Mouse (Mus musculus) midbrain, embryonic 10.5 days (tissue): Measurements from ENCODE around the gene Lcor. TPM values are rescaled to one million over a fixed set of nuclear protein-coding genes. Genes with fewer than 3 reads are reported as not detected.

Experiments used
- DNase-seq: peaks from one replicate; pipeline ENCODE4 v3.0.0-alpha.2; 2017; ENCODE audit warnings: low spot score
- H3K27ac ChIP-seq: fragments of 300-500 bp; sonication (generic); replicated peaks from 2 replicates; pipeline ENCODE4 v1.5.1; 2016; ENCODE audit warnings: mild to moderate bottlenecking
- H3K27me3 ChIP-seq: fragments of 300-500 bp; sonication (generic); 2 replicates; pipeline ENCODE4 v1.6.1; 2016; ENCODE audit warnings: low read depth, mild to moderate bottlenecking; ENCODE audit not compliant: poor library complexity, severe bottlenecking
- H3K36me3 ChIP-seq: fragments of 300-500 bp; sonication (generic); 2 replicates; pipeline ENCODE4 v1.6.1; 2016; ENCODE audit warnings: mild to moderate bottlenecking, moderate library complexity
- H3K4me1 ChIP-seq: fragments of 300-500 bp; sonication (generic); 2 replicates; pipeline ENCODE4 v1.6.1; 2016
- H3K4me3 ChIP-seq: fragments of 300-500 bp; sonication (generic); 2 replicates; pipeline ENCODE4 v1.5.1; 2016; ENCODE audit warnings: mild to moderate bottlenecking, moderate library complexity
- H3K9me3 ChIP-seq: fragments of 300-500 bp; sonication (generic); replicated peaks from 2 replicates; pipeline ENCODE4 v1.6.1; 2016; ENCODE audit warnings: mild to moderate bottlenecking
- WGBS: fragments of 180-500 bp; shearing (Covaris S2); methylation state at CpG from one replicate; pipeline ENCODE4 v1.1.7; 2016; 5-methylcytosine and 5-hydroxymethylcytosine counted together
- microRNA-seq: library from miRNA; unstranded; fragments of <30 nt; microRNA quantifications from one replicate; pipeline ENCODE4, GENCODE M21; 2017
- polyA plus RNA-seq: library from polyadenylated mRNA; unstranded; fragments of >200 nt; fragmentation: Nextera tagmentation; extraction: Ambion mirVana; gene quantifications from 2 replicates; pipeline ENCODE4 v1.2.1, GENCODE M21; 2016

The Lcor gene
- polyA plus RNA-seq, 1 experiment from 2014 or later = 13.9 TPM

DNA sequence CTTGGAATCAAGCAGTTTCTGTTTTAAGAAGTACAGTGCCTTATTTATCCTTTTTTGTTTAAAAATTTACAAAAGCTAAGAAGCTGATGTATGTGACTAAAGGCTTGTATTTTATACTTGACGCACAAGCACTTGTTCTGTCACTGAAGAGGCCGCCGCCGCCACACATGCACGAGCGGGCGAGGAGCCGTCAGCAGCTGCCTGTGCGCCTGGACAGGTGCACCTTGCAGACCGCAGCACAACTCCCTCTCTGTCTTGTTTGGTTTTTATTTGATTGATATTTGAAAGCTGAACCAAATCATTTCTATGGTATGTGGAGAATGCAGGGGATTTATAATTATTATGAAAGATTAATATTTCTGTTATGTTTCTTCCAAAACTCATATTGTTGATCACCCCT lies 104.3 kb downstream of the Lcor start:
- H3K27me3 ChIP-seq = no peaks in the 10 kb centered on the region
- no peaks in the 10 kb centered on the region for H3K9me3 ChIP-seq
- no peak overlapping the region for H3K4me3 ChIP-seq
- peaks cover 10% of the 10 kb centered on the region; the same call in 1 of the 2 replicates for H3K4me1 ChIP-seq
- 97% methylated on average over 10 of the region's 10 CpGs for WGBS
- DNase-seq = no peak
- peaks cover 47% of the 10 kb centered on the region for H3K36me3 ChIP-seq
- no peak overlapping the region for H3K27ac ChIP-seq

DNA sequence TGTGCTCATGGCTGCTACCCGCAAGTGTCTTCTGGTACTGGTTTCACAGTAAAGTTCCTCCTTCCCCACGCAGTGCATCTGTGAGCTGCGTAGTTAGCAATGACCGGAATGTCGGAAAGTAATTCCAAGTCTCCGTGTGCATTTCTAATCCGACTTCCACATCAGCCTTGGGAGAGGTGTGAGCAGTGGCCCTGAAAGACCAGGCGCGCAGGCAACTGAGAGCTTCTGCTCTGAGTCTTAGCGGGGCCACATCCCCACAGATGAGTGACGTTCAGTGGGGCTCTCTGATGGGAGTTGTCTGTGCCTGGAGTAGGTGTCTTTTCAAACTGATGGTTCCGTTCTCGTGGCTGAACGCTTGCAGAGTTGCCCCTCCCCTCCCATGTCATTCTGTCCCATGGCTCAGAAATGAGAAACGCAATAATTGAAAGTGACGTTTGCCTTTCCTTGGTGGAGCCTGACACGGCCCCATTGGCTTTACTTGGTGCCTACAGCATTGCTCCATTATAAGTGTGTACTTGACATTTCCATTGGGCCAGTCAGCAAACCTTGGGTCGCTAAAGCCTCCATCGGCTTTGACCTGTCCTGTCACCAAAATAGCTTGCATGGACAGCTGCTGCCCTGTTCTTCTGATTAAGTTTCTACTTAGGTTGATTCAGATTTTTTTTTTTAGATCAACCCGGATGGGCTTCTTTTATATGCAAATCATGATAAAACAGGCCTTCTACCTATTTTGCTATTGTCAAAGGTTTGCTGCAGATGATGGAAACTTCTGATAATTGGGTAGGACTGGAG lies 105.2 kb downstream of the Lcor start:
- 87% methylated on average over 20 of the region's 20 CpGs for WGBS
- Histone ChIP-seq H3K9me3 (no peaks in the 10 kb centered on the region), H3K4me3 (no peak overlapping the region), H3K27me3 (no peaks in the 10 kb centered on the region), H3K36me3 (peaks cover 38% of the 10 kb centered on the region), H3K27ac (no peak overlapping the region), H3K4me1 (peaks cover 10% of the 10 kb centered on the region; the same call in 1 of the 2 replicates)
- no peak for DNase-seq

DNA sequence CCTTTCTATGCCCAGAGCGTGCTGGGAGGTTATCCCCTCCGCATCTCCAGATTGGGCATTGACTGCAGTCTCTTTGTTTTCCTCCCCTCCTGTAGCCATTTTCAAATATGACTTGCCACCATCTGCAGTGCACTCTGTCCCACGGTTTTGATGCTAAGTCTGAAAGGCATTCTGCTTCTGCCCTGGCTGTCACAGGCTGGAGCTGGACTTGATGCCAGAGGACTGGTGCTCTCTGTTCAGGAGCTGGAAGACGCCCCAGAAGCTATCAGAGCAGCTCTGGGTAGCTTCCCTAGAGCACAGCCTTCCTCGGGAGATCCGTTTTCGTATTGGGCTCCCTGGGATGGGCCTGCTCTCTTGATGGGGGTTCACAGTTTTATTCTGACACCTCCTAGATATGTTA lies 106.6 kb downstream of the Lcor start:
- Histone ChIP-seq H3K27ac (no peak overlapping the region), H3K36me3 (peaks cover 24% of the 10 kb centered on the region), H3K27me3 (no peaks in the 10 kb centered on the region), H3K4me1 (peaks cover 10% of the 10 kb centered on the region; the same call in 1 of the 2 replicates), H3K4me3 (no peak overlapping the region), H3K9me3 (no peaks in the 10 kb centered on the region)
- WGBS = 84% methylated on average over 7 of the region's 7 CpGs
- no peak for DNase-seq

DNA sequence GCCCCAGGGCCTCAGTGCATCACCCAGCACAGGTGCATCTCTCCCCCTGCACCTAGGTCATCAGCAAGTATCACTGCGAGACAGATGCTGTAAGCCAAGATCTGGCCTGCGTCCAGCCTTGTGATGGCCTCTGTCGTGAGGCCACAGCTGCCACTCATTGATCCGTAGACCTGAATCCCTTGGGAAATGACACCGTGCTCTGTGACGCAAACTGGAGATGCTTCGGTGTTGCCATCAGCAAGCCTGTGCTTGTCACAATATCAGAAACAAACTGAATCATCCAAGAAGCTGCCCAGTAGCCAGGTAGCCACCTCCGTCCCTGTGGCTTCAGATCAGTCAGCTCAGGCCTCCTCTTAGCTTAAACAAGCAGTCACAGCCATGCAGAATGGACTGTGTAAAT lies 107.2 kb downstream of the Lcor start:
- Histone ChIP-seq H3K27me3 (no peaks in the 10 kb centered on the region), H3K36me3 (peaks cover 18% of the 10 kb centered on the region), H3K27ac (no peak overlapping the region), H3K9me3 (no peaks in the 10 kb centered on the region), H3K4me1 (peaks cover 10% of the 10 kb centered on the region; the same call in 1 of the 2 replicates), H3K4me3 (no peak overlapping the region)
- 85% methylated on average over 8 of the region's 8 CpGs for WGBS
- no peak for DNase-seq

DNA sequence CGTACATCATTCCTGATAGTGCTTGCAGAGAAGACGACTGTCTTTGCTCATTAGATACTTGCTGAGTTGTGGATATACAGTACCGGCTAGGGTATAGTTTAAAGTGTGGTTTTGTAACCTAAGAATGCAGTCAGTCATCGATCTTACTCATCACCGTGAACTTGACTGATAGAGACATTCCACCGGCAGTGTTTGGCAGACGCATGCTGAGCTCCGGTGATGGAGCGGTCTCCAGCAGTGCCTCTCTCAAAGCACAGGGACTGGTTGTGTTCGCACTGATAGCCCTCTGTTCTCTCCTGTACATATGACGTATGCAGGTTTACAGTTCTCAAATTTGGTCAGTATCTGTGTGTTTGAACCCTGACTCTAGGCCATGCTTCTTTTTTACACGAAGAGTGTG lies 109.4 kb downstream of the Lcor start:
- Histone ChIP-seq H3K4me3 (no peak overlapping the region), H3K36me3 (no peaks in the 10 kb centered on the region), H3K4me1 (peaks cover 15% of the 10 kb centered on the region), H3K27ac (no peak overlapping the region), H3K27me3 (no peaks in the 10 kb centered on the region), H3K9me3 (no peaks in the 10 kb centered on the region)
- DNase-seq = no peak
- 85% methylated on average over 12 of the region's 12 CpGs for WGBS

DNA sequence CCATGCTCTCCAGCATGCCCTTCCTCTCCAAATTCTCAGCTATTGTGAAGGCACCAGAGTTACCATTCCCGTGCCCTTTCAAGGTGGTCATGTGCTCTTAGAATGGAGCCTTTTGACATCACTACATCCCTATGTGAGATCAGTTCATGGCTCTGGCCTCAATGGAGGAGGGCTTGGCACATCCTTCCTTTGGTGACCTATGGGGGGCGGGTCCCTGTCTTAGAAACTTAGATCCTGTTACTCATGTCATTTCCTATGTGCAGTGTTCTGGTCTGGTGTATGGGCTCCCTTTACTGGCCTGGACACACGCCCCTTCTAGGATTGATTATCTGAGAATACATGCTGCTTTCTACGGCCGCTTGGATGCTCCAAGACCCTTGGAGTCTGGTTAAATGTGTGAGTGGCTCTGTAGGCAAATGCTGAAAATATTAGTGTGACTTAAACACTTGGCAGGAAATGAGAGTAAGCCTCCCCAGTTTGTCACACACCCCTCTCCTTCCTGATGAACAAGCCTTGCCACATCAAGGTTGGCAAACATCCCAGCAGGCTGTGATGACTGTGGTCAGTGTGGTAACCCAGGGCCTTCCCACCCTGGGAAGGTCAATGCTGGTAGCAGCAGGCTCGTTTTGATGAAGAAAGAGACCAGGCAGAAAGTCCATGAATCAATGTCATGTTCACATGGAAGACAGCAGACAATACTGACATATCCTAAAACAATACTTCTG lies 114.9 kb downstream of the Lcor start:
- Histone ChIP-seq H3K36me3 (peaks cover 11% of the 10 kb centered on the region; the same call in 1 of the 2 replicates), H3K9me3 (no peaks in the 10 kb centered on the region), H3K27me3 (no peaks in the 10 kb centered on the region), H3K4me1 (peaks cover 15% of the 10 kb centered on the region), H3K27ac (no peak overlapping the region), H3K4me3 (no peak overlapping the region)
- no peak for DNase-seq
- 86% methylated on average over 6 of the region's 6 CpGs for WGBS

DNA sequence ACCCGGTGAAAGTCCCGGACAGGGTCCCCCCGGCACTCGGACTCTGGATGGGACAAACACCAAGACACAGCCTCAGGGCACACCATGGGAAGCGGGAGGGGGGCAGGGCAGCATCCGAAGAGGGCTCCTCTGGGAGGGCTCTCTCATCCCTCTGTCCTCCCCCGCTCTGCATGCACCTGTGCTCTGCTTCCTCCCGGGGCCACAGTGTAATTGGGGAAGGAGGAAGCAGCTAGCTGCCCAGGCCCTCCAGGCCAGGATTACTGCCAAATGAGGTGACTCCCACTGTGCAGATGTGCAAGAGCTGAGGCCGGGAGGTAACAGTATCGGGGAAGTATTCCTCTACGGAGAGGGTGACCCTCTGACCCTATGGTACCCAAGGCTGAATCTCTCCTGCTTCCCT lies 118.2 kb downstream of the Lcor start:
- Histone ChIP-seq H3K36me3 (peaks cover 27% of the 10 kb centered on the region), H3K27ac (0 out of 2 replicates have a peak overlapping the region, but pooled peaks have one; percentile 11), H3K27me3 (no peaks in the 10 kb centered on the region), H3K9me3 (no peaks in the 10 kb centered on the region), H3K4me3 (no peak overlapping the region), H3K4me1 (peaks cover 10% of the 10 kb centered on the region)
- 61% methylated on average over 11 of the region's 11 CpGs for WGBS
- DNase-seq = no peak

DNA sequence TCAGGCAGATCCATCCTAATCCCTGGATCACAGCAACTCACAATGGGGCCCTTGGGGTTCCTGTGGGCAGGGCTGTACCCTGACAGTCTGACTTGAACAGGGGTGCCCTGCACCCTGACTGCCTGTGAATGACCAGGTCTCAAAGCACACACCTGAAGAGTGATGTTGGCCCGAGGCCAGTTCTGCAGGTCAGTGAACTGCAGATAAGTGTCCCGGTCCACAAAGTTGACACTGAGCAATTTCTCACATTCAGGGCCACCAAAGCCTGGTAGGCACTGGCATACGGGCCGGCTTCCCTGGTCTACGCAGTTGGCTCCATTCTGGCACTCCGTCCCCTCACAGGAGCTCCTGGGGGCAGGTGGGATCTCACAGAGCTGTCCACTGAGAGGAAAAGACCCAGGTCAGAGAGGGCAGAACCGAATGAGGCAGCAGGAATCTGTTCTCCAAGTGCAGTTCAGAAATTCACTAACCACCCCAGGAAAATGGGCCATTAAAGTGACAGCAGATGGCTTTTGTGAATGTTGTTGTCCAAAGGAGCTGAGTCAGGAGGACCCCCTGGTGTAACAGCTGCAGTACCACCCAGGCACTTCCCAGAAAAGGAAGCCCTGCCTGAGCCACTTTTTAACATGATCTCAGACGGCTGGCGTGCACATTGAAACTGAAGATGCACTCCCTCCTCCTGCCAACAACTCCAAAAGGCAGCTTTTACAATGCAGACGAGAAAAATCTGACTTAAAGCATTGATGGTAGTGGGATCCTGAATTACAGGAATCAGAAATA lies 124.0 kb downstream of the Lcor start:
- 87% methylated on average over 10 of the region's 10 CpGs for WGBS
- H3K4me1 ChIP-seq = no peaks in the 10 kb centered on the region
- no peak overlapping the region for H3K27ac ChIP-seq
- no peak overlapping the region for H3K4me3 ChIP-seq
- DNase-seq = no peak
- H3K9me3 ChIP-seq = no peaks in the 10 kb centered on the region
- H3K27me3 ChIP-seq = peaks cover 5% of the 10 kb centered on the region
- peaks cover 52% of the 10 kb centered on the region for H3K36me3 ChIP-seq

DNA sequence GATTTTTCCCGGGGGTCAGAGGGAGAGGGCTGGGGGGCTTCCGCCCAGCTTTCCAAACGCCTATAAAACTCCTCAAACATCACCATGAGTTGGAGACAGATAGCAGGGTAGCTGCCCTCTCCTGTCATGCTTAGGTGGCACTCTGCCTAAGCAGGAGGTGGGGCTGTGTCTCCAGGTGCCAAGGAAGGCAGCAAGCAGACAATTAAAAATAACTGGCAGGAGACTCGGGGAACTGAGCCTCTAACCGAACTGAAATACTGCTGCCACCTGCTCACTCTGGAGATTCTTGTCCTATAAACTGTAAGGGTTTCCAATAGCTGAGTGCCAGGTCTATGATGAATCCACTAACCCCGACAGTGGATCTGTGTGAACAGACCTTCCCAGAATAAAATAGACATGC lies 129.2 kb downstream of the Lcor start:
- H3K27ac ChIP-seq = no peak overlapping the region
- peaks cover 47% of the 10 kb centered on the region for H3K27me3 ChIP-seq
- no peak overlapping the region for H3K4me3 ChIP-seq
- H3K36me3 ChIP-seq = peaks cover 23% of the 10 kb centered on the region
- H3K4me1 ChIP-seq = peaks cover 42% of the 10 kb centered on the region
- 87% methylated on average over 6 of the region's 6 CpGs for WGBS
- no peak for DNase-seq
- H3K9me3 ChIP-seq = no peaks in the 10 kb centered on the region

Small RNA genes within 50 kb of the gene (microRNA-seq; reads per million reads assigned to microRNA genes)
- gene Mir8091 = not detected

Other genes with a start within 250 kb of the Lcor start
- gene Tm9sf3, start 218.6 kb upstream of the Lcor start, polyA plus RNA-seq = 96.0 and 99.0 TPM in 2 replicates
- gene Pik3ap1, start 97.5 kb upstream of the Lcor start, polyA plus RNA-seq = 2.9 and 4.4 TPM in 2 replicates
- 2.4 and 2.8 TPM in 2 replicates for gene Gm340, start 99.7 kb downstream of the Lcor start, polyA plus RNA-seq